Mouse (Mus musculus) limb, embryonic 14.5 days (tissue): Measurements from ENCODE around the gene Eefsec. TPM values are rescaled to one million over a fixed set of nuclear protein-coding genes. Genes with fewer than 3 reads are reported as not detected.
A peak's percentile ranks its signal among the peaks of the same experiment; 100 is the strongest.

ENCODE experiments used
- ATAC-seq: fragments of 200-750 bp; cut with Nextera tagmentation; 2 replicates; pipeline ENCODE4 v1.8.0; 2017; ENCODE audit warnings: low read depth, moderate number of reproducible peaks, moderate TSS enrichment; ENCODE audit not compliant: low FRiP score
- DNase-seq: peaks from one replicate; pipeline ENCODE4 v3.0.0-alpha.2; 2015; ENCODE audit warnings: low spot score
- H3K27ac ChIP-seq: fragments of 300-500 bp; sonication (generic); replicated peaks from 2 replicates; pipeline ENCODE4 v1.5.1; 2014; ENCODE audit warnings: low read depth, mild to moderate bottlenecking, low read length, moderate library complexity, mixed read lengths
- H3K27me3 ChIP-seq: fragments of 300-500 bp; sonication (generic); 2 replicates; pipeline ENCODE4 v1.6.1; 2014; ENCODE audit warnings: low read length, mixed read lengths; ENCODE audit not compliant: control insufficient read depth, insufficient read depth
- H3K36me3 ChIP-seq: fragments of 300-500 bp; sonication (generic); 2 replicates; pipeline ENCODE4 v1.6.1; 2014; ENCODE audit warnings: mild to moderate bottlenecking, low read length, moderate library complexity, mixed read lengths; ENCODE audit not compliant: control insufficient read depth, insufficient read depth
- H3K4me1 ChIP-seq: fragments of 300-500 bp; sonication (generic); 2 replicates; pipeline ENCODE4 v1.6.1; 2014; ENCODE audit warnings: antibody characterized with exemption, low read length, mixed read lengths; ENCODE audit not compliant: control insufficient read depth, insufficient read depth
- H3K4me2 ChIP-seq: fragments of 300-500 bp; sonication (generic); replicated peaks from 2 replicates; pipeline ENCODE4 v1.6.1; 2014; ENCODE audit warnings: low read depth, mild to moderate bottlenecking, low read length, moderate library complexity; ENCODE audit not compliant: severe bottlenecking
- H3K4me3 ChIP-seq: fragments of 300-500 bp; sonication (generic); replicated peaks from 2 replicates; pipeline ENCODE4 v1.5.1; 2014; ENCODE audit warnings: low read length
- H3K9ac ChIP-seq: fragments of 300-500 bp; sonication (generic); 2 replicates; pipeline ENCODE4 v1.6.1; 2014; ENCODE audit warnings: mild to moderate bottlenecking, low read depth, low read length, moderate library complexity; ENCODE audit not compliant: severe bottlenecking
- H3K9me3 ChIP-seq: fragments of 300-500 bp; sonication (generic); 2 replicates; pipeline ENCODE4 v1.6.1; 2016; ENCODE audit warnings: low read length; ENCODE audit not compliant: control insufficient read depth
- POLR2A ChIP-seq: fragments of 200-500 bp; IDR thresholded peaks from 2 replicates; pipeline ENCODE4 v1.8.0; 2012; ENCODE audit warnings: inconsistent platforms, mild to moderate bottlenecking, moderate library complexity, borderline replicate concordance; ENCODE audit not compliant: insufficient read depth, insufficient read length; ENCODE audit errors: extremely low read depth
- WGBS: fragments of 180-500 bp; shearing (Covaris S2); extraction: QIAGEN DNeasy Blood & Tissue Kit; methylation state at CpG from one replicate; pipeline ENCODE4 v1.1.7; 2014; 5-methylcytosine and 5-hydroxymethylcytosine counted together
- polyA plus RNA-seq, 2 experiments: library from polyadenylated mRNA; depleted of rRNA in 1 of 2; stranded (reverse) in 1 of 2; unstranded in 1 of 2; fragments of >200 nt; fragmentation: Nextera tagmentation in 1 of 2; extraction: Ambion mirVana in 1 of 2; gene quantifications; 2 replicates each; pipeline versions ENCODE4 v1.2.1 to v1.2.3; 2012 to 2014

Eefsec gene
- polyA plus RNA-seq, 2 experiments, result 23.0 to 38.2 TPM

DNA sequence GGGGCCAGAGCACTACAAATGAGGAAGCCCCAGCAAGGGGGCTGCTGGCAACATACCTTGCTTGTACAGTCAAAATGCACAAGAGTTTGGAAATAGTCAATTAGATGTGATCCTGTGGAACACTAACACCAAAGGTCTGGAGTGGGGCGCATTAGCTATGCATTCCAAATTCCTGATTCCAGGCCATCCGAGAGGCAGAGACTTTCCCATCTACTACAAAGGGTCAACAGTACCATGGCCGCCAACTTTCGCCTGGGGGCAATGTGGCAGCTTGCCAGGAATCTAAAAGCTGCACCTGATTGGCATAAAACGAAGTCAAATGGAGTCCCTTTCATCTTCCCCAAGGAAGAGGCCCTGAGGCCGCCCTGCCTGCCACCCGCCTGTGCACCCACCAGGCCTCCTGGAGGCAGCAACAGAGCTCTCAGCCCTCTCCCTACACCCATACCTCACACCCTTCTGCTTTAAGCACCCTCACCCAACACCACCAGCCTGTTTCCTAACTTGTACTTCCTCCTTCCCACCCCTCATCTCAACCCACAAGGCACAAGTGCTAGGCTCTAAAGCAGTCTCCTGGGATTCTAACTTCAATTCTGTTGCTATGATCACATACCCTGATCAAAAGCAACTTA lies 30.1 kb downstream of the Eefsec start:
- no peak overlapping the region for H3K4me2 ChIP-seq
- no peak for TF ChIP-seq POLR2A
- no peak for ATAC-seq
- no peak overlapping the region for H3K4me3 ChIP-seq
- H3K27me3 ChIP-seq, result no peaks in the 10 kb centered on the region
- DNase-seq, result no peak
- H3K27ac ChIP-seq, result no peak overlapping the region
- peaks cover 4% of the 10 kb centered on the region for H3K4me1 ChIP-seq
- no peak overlapping the region for H3K9ac ChIP-seq
- WGBS, result 43% methylated on average over 7 of the region's 7 CpGs
- H3K36me3 ChIP-seq, result no peaks in the 10 kb centered on the region
- H3K9me3 ChIP-seq, result no peaks in the 10 kb centered on the region

DNA sequence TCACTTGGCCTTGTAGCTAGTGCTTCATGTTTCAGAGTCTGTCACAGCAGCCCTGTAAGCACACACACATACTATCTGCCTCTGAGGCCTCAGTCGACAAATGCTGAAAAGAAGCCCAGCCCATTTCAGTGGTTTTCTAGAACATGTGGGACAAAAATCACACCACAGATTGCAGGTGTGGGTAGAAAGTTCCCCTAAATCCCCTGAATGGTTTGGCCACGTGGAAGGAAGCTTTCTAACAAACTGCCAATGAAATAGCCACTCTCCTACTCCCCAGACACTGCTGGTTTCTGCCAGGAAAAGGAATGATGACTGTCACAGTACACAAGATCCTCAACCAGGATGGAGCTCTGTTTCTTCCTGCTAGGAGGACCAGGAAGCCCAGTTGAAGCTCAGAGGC lies 33.7 kb downstream of the Eefsec start:
- H3K9ac ChIP-seq, result no peak overlapping the region
- no peaks in the 10 kb centered on the region for H3K9me3 ChIP-seq
- TF ChIP-seq POLR2A, result no peak
- no peak overlapping the region for H3K27ac ChIP-seq
- WGBS, result 47% methylated on average over 2 of the region's 2 CpGs
- no peaks in the 10 kb centered on the region for H3K36me3 ChIP-seq
- no peak for DNase-seq
- H3K4me1 ChIP-seq, result peaks cover 15% of the 10 kb centered on the region
- no peak overlapping the region for H3K4me3 ChIP-seq
- no peak for ATAC-seq
- no peaks in the 10 kb centered on the region for H3K27me3 ChIP-seq
- no peak overlapping the region for H3K4me2 ChIP-seq

DNA sequence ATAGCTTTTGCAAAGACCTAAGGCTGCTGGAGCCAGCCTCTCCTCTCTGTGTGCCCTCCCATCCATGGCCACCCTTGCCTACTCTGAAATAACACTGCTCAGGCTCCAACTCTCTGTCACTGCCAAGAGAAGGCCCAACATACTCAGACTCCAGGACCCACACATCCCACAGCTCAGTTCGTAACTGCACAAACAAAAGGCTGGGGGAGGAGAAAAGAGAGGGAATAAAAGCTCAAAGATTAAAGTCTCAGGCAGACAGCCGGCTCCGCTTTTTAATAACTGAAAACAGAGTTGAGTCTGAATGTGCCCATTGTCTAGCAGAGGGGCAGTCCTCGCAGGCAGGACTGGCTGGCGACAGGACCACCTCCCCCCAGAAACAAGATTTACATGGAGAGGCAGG lies 36.8 kb downstream of the Eefsec start:
- no peak for TF ChIP-seq POLR2A
- no peak for DNase-seq

DNA sequence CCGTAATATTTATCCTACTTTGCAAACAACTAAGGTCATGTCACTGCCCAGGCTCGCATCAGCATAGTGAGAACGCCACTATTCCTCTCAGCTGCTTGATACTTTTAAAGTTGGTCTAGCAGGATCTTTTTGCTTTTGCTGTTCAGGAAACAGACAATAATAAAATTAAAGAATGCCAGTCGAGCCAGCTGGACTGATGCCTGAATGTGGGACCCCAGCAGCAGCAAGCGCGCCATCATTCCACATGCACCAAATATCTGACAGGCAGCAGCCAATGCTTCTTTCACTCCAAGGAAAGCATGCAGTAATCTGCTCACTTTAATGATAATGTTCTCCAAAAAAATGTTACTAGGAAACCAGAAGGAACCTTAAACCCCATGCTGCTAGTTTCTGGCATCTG lies 45.9 kb downstream of the Eefsec start:
- Histone ChIP-seq H3K36me3 (no peaks in the 10 kb centered on the region), H3K9me3 (no peaks in the 10 kb centered on the region), H3K27me3 (no peaks in the 10 kb centered on the region), H3K9ac (no peak overlapping the region), H3K4me2 (no peak overlapping the region), H3K4me1 (peaks cover 12% of the 10 kb centered on the region), H3K27ac (0 out of 2 replicates have a peak overlapping the region, but pooled peaks have one; percentile 13), H3K4me3 (no peak overlapping the region)
- TF ChIP-seq POLR2A, result no peak
- ATAC-seq (no peak), DNase-seq (no peak)
- WGBS, result 67% methylated on average over 6 of the region's 6 CpGs

More for the DNA sequence above, 36.8 kb downstream of the Eefsec start:
- H3K9me3 ChIP-seq, result no peaks in the 10 kb centered on the region
- H3K9ac ChIP-seq, result 0 out of 2 replicates have a peak overlapping the region, but pooled peaks have one; percentile 28
- no peaks in the 10 kb centered on the region for H3K36me3 ChIP-seq
- peaks cover 10% of the 10 kb centered on the region for H3K4me1 ChIP-seq
- H3K4me2 ChIP-seq, result no peak overlapping the region
- H3K4me3 ChIP-seq, result no peak overlapping the region
- H3K27ac ChIP-seq, result no peak overlapping the region
- no peaks in the 10 kb centered on the region for H3K27me3 ChIP-seq
- WGBS, result 50% methylated on average over 5 of the region's 5 CpGs
- no peak for ATAC-seq

DNA sequence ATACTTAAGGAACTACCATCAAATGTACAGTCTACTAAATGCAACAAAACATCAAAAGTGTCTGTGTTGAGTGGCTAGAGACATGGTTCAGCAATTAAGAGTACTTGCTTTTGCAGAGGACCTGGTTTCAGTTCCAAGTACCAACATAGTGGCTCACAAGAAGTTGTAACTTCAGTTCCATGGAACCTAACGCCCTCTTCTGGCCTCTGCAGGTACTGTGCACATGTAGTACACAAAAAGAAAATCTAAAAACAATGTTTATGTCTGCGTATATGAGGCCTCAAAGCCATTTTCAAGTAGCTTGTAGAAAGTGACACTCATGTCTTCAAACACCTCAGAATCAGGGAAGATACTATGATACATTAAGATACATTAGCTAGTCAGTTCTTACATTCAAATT lies 48.4 kb downstream of the Eefsec start:
- ATAC-seq (no peak), DNase-seq (no peak)
- Histone ChIP-seq H3K9ac (no peak overlapping the region), H3K4me2 (no peak overlapping the region), H3K27ac (no peak overlapping the region), H3K4me3 (no peak overlapping the region), H3K36me3 (no peaks in the 10 kb centered on the region), H3K4me1 (peaks cover 12% of the 10 kb centered on the region), H3K9me3 (no peaks in the 10 kb centered on the region), H3K27me3 (no peaks in the 10 kb centered on the region)
- 67% methylated on average over 2 of the region's 2 CpGs for WGBS
- no peak for TF ChIP-seq POLR2A
